Mouse (Mus musculus) heart, postnatal 25 days (tissue): ENCODE data around the gene Nup107. TPM values are rescaled to one million over a fixed set of nuclear protein-coding genes. Genes with fewer than 3 reads are reported as not detected.
A peak's percentile ranks its signal among the peaks of the same experiment; 100 is the strongest.
"Not testable (repeated sequence)": the region's sequence is repeated elsewhere in the genome, so short reads cannot be mapped to it uniquely, and the experiment has no call there.

Source experiments
- DNase-seq: peaks from one replicate; pipeline ENCODE4 v3.0.0; 2022; ENCODE audit warnings: low spot score
- intact Hi-C: fragments of 180-260 bp; cut with DNase I; formaldehyde crosslinking; loops from one replicate; pipeline ENCODE4 v1.15.1; 2025
- total RNA-seq, 2 experiments: library from RNA; stranded (reverse); gene quantifications; 2 replicates each; pipeline ENCODE4 v1.2.3; 2021

Nup107 gene
- total RNA-seq, 2 experiments from 2014 or later = 7.3 to 8.6 TPM

DNA sequence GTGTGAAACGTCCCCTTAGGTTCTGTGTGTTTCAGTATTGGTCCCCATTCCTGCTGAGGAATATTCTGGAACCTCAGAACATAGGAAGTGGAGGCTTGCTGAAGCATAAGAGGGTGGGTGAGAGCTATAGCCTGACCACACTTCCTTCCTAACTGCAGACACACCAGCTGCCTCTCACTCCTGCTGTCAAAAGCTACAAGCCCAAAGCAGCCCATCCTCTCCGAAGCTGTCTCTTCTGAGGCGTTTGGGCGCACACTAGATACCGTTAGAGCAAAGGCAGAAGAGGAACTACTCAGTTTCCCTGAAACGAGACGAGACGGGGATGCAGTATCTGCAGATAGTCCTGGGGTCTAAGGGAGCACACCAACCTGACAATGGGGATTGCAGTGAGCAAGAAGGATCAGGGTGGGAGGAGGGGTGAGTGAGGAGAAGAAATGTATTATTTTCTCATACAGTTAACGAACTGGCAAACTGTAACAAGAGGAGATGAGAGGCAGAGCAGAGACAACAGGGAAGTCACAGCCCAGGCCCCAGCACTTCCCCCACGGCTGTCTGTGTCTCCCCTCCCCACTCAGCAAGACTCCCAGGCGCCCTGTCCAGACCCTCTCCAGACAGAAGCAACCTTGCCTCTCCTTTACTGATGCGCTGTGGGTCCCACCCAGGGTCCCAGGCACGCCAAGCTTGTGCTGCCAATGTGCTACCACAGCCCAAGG, 37.3 kb downstream of the Nup107 start:
- intact Hi-C loops = no loop called here
- no peak for DNase-seq

DNA sequence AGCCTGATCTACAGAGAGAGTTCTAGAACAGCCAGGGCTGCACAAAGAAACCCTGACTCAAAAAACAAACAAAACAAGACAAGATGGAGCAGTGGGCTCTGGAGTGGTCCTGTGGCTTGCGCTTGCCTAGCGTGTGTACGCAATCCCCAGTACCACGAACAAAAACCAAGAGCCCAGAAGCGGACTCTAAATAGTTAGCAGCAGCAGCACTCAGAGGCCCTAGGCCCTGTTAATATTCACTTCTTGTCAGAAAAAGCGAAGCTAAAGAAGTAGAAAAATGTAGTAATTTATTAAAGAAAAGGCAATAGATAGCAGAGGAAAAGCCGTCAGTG, 37.9 kb downstream of the Nup107 start:
- intact Hi-C loops = no loop called here
- no peak for DNase-seq

- no peak for DNase-seq
- intact Hi-C loops = no loop called here
These were observed 38.5 kb downstream of the Nup107 start for GRCm38 (mm10) chr10:117753711-117754608.

GRCm38 (mm10) chr10:117752851-117753647, 39.5 kb downstream of the Nup107 start:
- DNase-seq = no peak
- intact Hi-C loops = no loop called here

- DNase-seq = no peak
- intact Hi-C loops = no loop called here
These were observed 40.1 kb downstream of the Nup107 start for GRCm38 (mm10) chr10:117752304-117752821.

DNA sequence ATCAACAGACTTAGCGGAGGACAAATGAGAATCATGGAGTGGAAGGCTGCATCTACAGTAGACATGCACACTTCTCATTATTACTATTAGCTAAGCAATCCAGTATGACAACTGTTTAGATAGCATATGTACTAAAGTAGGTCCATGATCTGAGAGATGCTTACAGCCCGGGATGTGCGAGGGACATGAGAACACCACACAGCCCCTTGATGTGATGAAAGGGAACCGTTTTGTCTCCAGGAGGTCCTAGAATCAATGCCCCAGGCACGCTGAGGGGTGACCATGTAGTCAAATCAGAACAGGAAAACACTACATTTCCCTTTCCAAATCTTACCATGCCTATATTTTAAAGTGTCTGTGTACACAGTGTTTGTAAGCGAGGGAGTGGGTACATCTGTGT, 40.8 kb downstream of the Nup107 start:
- intact Hi-C loops = no loop called here

GRCm38 (mm10) chr10:117751282-117751610, 41.3 kb downstream of the Nup107 start:
- no peak for DNase-seq
- intact Hi-C loops = no loop called here

More for the DNA sequence above, 40.8 kb downstream of the Nup107 start:
- DNase-seq = no peak

DNA sequence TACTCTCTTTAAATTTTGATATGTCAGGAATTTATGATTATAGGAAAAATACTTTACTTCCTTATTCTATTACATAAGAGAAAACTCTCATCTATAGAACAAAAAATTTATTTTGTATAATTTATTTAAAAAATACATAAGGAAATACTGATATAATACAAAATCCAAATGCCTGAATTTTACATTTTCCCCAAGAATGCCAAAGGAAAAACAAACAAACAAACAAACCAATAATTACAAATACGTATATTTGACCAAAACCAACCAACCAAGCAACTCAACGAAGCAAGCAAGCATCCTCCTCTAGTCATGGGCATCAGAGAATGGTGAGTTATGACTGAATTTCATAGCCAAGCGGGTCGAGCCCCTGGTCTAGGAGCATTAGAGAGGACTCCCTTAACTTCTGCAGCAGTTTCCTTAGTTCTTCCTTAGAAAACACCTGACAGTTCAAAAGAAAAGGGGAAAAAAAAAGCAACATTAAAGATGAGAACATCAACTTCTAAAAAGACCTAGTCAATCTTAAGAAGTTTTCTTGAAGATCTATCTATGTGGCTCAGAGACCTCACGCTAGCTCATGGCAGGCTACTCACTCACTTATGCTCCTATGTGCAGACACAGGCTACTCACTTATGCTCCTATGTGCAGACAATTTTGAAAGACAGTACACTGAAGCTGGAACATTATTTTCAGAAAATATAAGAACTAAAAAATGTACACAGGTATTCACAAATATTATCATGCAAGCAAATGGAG, 41.8 kb downstream of the Nup107 start:
- DNase-seq = no peak
- intact Hi-C loops = no loop called here

DNA sequence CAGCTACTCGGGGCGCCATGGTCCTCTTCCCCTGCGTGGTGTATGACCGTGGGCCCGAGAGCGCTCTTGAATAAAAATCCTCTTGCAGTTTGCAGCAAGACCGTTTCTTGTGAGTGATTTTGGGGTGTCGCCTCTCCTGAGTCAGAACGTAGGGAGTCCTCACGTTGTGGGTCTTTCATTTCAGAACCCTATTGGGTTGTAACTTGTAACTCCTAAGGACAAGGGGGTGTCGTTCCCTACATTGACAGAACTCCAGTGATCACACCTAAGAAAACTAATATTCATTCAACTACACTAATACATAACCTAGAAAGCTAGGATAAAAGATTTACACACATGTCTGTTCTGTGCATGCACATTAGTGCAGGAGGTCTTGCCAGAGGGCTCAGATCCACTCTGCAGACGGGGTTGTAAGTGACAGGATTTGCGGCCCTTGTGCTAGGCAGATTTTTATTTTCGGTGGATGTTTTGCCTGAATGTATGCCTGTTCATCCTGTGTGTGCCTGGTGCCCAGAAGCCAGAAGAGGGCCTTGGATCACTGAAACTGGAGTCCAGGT, 42.6 kb downstream of the Nup107 start:
- intact Hi-C loops = no loop called here
- no peak for DNase-seq

DNA sequence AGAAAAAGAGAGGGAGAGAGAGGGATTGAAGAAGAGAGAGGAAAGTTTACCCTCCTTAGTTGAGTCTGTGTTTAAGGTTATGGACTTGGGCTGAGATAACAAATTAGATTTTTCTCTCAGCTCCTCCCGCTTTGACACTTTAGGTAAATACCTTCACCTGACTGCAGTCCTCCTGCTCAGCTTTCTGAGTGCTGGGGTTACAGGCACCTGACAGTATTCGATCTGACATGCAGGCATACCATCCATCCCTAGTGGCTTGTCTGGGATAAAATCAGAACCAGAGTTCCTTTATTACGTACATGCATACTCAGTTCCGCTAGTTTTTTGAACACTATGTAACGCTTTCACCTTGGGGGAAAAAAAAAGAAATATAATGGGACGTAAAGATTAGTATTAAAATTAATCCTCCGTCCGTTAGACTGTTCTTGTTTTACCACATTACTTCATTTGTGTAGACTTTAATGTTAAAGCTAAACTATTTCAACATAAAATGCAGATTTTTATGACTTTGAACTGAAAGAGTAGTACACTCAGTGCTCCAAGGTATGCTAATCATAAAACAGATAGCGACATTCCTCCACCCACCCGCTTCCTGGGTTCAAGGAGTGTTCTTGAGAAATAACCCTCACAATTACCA, 43.3 kb downstream of the Nup107 start:
- DNase-seq = no peak
- intact Hi-C loops = no loop called here

GRCm38 (mm10) chr10:117748276-117749049, 44.0 kb downstream of the Nup107 start:
- intact Hi-C loops = no loop called here
- no peak for DNase-seq

DNA sequence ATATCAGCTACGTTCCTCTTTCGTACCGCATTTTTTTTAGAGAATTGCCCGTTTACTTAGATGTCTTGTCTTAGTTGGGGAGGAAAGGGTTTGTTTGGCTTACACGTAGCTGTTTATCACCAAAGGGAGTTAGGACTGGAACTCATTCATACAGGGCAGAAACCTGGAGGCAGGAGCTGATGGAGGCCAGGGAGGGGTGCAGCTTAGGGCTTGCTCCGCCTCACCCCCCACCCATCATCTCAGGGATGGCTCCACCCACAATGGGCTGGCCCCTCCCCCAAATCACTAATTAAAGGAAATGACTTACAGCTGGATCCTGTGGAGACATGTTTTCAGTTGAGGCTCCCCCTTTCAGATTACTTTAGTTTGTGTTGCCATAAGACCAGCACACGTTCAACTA, 44.8 kb downstream of the Nup107 start:
- DNase-seq = no peak
- intact Hi-C loops = no loop called here

DNA sequence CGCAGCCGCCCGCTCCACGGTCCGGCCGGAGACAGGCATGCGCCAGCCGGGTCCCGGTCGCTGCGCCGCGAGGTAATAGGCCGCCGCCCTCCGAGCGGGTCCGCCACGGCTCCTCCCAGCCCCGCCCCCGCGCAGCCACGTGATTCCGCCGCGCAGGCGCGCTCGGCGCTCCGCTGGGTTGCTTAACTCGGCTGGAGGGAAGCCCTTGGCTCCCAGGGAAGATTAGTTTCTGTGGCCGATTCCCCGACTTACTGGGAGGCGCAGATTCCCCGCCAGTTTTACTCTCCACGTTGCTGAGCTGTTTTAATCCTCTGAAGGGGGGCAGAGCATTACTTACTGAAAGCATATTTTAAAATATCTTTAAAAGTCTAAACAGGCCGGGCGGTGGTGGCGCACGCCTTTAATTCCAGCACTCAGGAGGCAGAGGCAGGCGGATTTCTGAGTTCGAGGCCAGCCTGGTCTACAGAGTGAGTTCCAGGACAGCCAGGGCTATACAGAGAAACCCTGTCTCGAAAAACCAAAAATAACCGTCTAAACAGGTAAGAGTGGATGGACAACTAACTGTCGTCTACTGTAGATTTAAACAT, 46.1 kb downstream of the Nup107 start, which contains the start of gene Slc35e3:
Slc35e3 (minus strand) TSS at position 69 of the 587 bp plus-strand sequence.
- intact Hi-C loops = no loop called here
- DNase-seq = peak; percentile 93

DNA sequence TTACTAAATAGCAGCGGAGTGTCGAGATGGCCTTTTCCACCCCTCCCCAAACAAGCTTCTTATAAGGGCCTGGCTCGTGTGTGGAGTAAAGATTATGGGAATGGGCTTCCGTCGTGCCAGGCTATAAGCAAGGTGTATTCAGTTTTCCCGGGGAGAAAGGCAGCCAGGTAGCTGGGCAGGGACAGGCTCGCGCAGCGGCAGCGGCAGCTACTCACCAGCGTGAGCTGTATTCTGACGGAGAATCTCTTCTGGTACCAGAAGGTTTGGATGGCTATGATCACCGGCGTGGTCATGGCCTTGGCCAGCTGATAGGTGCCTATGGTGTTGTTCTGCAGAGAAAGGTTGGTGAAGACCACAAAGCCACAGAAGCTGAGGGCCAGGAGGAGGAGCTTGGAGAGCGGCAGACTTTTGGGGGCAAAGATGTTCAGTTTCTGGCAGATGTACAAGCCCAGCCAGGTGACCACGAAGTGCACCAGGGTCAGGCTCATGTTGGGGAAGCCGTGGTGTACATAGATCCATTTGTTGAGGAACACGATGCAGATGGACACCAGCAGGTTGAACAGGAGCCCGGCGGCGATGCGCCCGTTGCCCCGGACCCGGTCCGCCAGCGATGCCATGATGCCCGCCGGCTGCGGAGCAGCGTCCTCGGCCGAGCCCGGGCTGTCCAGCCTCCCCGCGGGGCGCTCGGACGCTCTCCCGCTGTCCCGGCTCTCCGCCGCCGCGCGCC, 46.8 kb downstream of the Nup107 start:
- intact Hi-C loops = loop anchor here (2.0 kb wide), 1 partner anchor 35 kb away; the partner anchor contains the start of gene Mdm2
- not testable (repeated sequence) for DNase-seq

DNA sequence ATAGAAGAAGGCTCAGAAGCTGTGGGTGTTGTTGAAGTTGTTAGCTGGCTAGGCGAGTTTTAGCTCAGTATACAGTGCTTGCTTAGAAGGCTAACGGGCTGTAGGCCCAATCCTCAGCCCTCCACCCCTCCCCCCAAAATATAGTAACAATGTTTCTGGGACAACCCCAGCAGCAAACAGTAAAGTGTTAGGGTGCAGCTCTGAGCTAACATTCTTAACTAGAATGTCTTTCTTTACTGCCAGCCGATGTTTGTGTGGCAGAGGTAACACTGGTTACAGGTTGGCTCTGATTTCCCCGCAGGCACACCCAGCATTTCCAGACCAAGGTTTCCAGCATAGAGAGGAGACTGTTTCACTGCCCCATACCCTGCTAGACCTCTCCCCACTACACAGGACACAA, 48.6 kb downstream of the Nup107 start:
- intact Hi-C loops = loop anchor here (2.0 kb wide), 1 partner anchor 33 kb away; the partner anchor contains the start of gene Mdm2
- no peak for DNase-seq

DNA sequence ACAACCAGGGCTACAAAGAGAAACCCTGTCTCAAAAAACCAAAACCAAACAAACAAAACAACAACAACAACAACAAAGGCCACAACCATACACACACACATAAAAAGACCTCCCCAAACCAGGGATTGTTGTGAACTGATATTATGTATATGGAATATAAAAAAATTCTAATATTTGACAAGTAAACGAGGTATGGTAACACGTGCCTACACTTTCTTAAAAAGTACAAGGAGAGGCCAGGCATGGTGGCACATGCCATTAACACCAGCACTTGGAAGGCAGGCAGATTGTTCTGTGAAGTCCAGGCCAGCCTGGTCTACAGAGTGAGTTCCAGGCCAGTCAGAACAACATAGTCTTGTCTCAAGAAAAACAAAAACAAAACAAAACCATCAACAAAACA, 49.3 kb downstream of the Nup107 start:
- intact Hi-C loops = no loop called here
- no peak for DNase-seq

GRCm38 (mm10) chr10:117742618-117743017, 49.9 kb downstream of the Nup107 start:
- DNase-seq = no peak
- intact Hi-C loops = no loop called here
